Mouse (Mus musculus) natural killer cell, adult 2 months (primary cell): ENCODE measurements around the gene Drc3.
A peak's percentile ranks its signal among the peaks of the same experiment; 100 is the strongest.

Source experiments
- DNase-seq, 2 experiments: peaks; one replicate each; pipeline ENCODE4 v3.0.0; 2022; ENCODE audit warnings: low spot score in 2 of 2

Drc3 gene

GRCm38 (mm10) chr11:60352559-60353411 lies at the start of gene Drc3, which contains the start of gene Tom1l2:
Gene Drc3, plus strand, starts transcription at chr11:60353329.
Gene Tom1l2, minus strand, starts transcription at chr11:60352905.
- DNase-seq = peak; percentile 99

GRCm38 (mm10) chr11:60303497-60303896 lies 49.6 kb upstream of the Drc3 start:
- no peak for DNase-seq

GRCm38 (mm10) chr11:60305611-60306010 lies 47.5 kb upstream of the Drc3 start:
- peak; percentile 9 to 21 for DNase-seq

GRCm38 (mm10) chr11:60306834-60307233 lies 46.3 kb upstream of the Drc3 start:
- peak; percentile 17 to 30 for DNase-seq

- peak in 1 of 2 experiments; percentile 40 for DNase-seq
Observed at GRCm38 (mm10) chr11:60307375-60307825, 45.7 kb upstream of the Drc3 start.

GRCm38 (mm10) chr11:60308061-60308460 lies 45.1 kb upstream of the Drc3 start:
- DNase-seq = no peak

- no peak for DNase-seq
Observed at GRCm38 (mm10) chr11:60308506-60309116, 44.5 kb upstream of the Drc3 start.

GRCm38 (mm10) chr11:60309875-60310274 lies 43.3 kb upstream of the Drc3 start:
- DNase-seq = no peak

- no peak for DNase-seq
Observed at GRCm38 (mm10) chr11:60311025-60311854, 41.9 kb upstream of the Drc3 start.

GRCm38 (mm10) chr11:60316250-60316649 lies 36.9 kb upstream of the Drc3 start:
- DNase-seq = no peak

GRCm38 (mm10) chr11:60316883-60317282 lies 36.2 kb upstream of the Drc3 start:
- DNase-seq = no peak

- no peak for DNase-seq
Observed at GRCm38 (mm10) chr11:60317376-60318102, 35.6 kb upstream of the Drc3 start.

GRCm38 (mm10) chr11:60318716-60319115 lies 34.4 kb upstream of the Drc3 start:
- no peak for DNase-seq

GRCm38 (mm10) chr11:60319257-60320066 lies 33.7 kb upstream of the Drc3 start:
- no peak for DNase-seq

- no peak for DNase-seq
Observed at GRCm38 (mm10) chr11:60320426-60321037, 32.6 kb upstream of the Drc3 start.

- no peak for DNase-seq
Observed at GRCm38 (mm10) chr11:60321438-60321837, 31.7 kb upstream of the Drc3 start.

- no peak for DNase-seq
Observed at GRCm38 (mm10) chr11:60323731-60324130, 29.4 kb upstream of the Drc3 start.

- DNase-seq = no peak
Observed at GRCm38 (mm10) chr11:60330551-60330950, 22.6 kb upstream of the Drc3 start.

- no peak for DNase-seq
Observed at GRCm38 (mm10) chr11:60333461-60333860, 19.7 kb upstream of the Drc3 start.

GRCm38 (mm10) chr11:60334124-60334523 lies 19.0 kb upstream of the Drc3 start:
- DNase-seq = no peak
